Mouse (Mus musculus) colon, adult 2 months (tissue): ENCODE results near the gene Gprin3. TPM values are rescaled to one million over a fixed set of nuclear protein-coding genes. Genes with fewer than 3 reads are reported as not detected.

Experiments used
- polyA plus RNA-seq: library from polyadenylated mRNA; depleted of rRNA; stranded (reverse); fragments of >200 nt; gene quantifications from 2 replicates; pipeline ENCODE4 v1.2.3, GENCODE M21; 2012; rRNA removed

Gprin3 gene
- polyA plus RNA-seq, result 0.90 and 1.0 TPM in 2 replicates

GRCm38 (mm10) chr6:59425824-59426533, at the start of gene Gprin3:
Gene Gprin3 (minus strand): TSS chr6:59426294.

Other genes starting within 250 kb of the Gprin3 start
- gene Tigd2, start 217.4 kb downstream of the Gprin3 start, polyA plus RNA-seq, result 3.5 and 3.9 TPM in 2 replicates